Mouse (Mus musculus) midbrain, embryonic 16.5 days (tissue): Measurements from ENCODE around the gene Hoxc11. TPM values are rescaled to one million over a fixed set of nuclear protein-coding genes. Genes with fewer than 3 reads are reported as not detected.

Source experiments
- ATAC-seq: fragments of 200-750 bp; cut with Nextera tagmentation; 2 replicates; pipeline ENCODE4 v1.8.0; 2017; ENCODE audit warnings: moderate TSS enrichment
- H3K27ac ChIP-seq: fragments of 300-500 bp; sonication (generic); 2 replicates; pipeline ENCODE4 v1.5.1; 2014; ENCODE audit warnings: mild to moderate bottlenecking, low read length, mixed read lengths
- H3K27me3 ChIP-seq: fragments of 300-500 bp; sonication (generic); 2 replicates; pipeline ENCODE4 v1.6.1; 2014; ENCODE audit warnings: low read depth, low read length, mixed read lengths; ENCODE audit not compliant: control insufficient read depth, insufficient read depth
- H3K36me3 ChIP-seq: fragments of 300-500 bp; sonication (generic); 2 replicates; pipeline ENCODE4 v1.6.1; 2014; ENCODE audit warnings: mild to moderate bottlenecking, low read length, moderate library complexity, mixed read lengths; ENCODE audit not compliant: control insufficient read depth, insufficient read depth
- H3K4me1 ChIP-seq: fragments of 300-500 bp; sonication (generic); 2 replicates; pipeline ENCODE4 v1.6.1; 2014; ENCODE audit warnings: mild to moderate bottlenecking, low read length, mixed read lengths; ENCODE audit not compliant: control insufficient read depth, insufficient read depth
- H3K4me2 ChIP-seq: fragments of 300-500 bp; sonication (generic); 2 replicates; pipeline ENCODE4 v1.6.1; 2014; ENCODE audit warnings: mild to moderate bottlenecking, low read length, mixed read lengths
- H3K4me3 ChIP-seq: fragments of 300-500 bp; sonication (generic); 2 replicates; pipeline ENCODE4 v1.5.1; 2014; ENCODE audit warnings: low read depth, mild to moderate bottlenecking, low read length, moderate library complexity, mixed read lengths
- H3K9ac ChIP-seq: fragments of 300-500 bp; sonication (generic); 2 replicates; pipeline ENCODE4 v1.6.1; 2014; ENCODE audit warnings: low read depth, low read length, mixed read lengths
- H3K9me3 ChIP-seq: fragments of 300-500 bp; sonication (generic); replicated peaks from 2 replicates; pipeline ENCODE4 v1.6.1; 2014; ENCODE audit warnings: mild to moderate bottlenecking, low read length, mixed read lengths; ENCODE audit not compliant: control insufficient read depth, poor library complexity, severe bottlenecking
- WGBS: fragments of 180-500 bp; shearing (Covaris S2); extraction: QIAGEN DNeasy Blood & Tissue Kit; methylation state at CpG from one replicate; pipeline ENCODE4 v1.1.7; 2014; 5-methylcytosine and 5-hydroxymethylcytosine counted together
- polyA plus RNA-seq: library from polyadenylated mRNA; unstranded; fragments of >200 nt; fragmentation: Nextera tagmentation; extraction: Ambion mirVana; gene quantifications from 2 replicates; pipeline ENCODE4 v1.2.1, GENCODE M21; 2015

Hoxc11 gene
- polyA plus RNA-seq, 1 experiment from 2014 or later: not detected

DNA sequence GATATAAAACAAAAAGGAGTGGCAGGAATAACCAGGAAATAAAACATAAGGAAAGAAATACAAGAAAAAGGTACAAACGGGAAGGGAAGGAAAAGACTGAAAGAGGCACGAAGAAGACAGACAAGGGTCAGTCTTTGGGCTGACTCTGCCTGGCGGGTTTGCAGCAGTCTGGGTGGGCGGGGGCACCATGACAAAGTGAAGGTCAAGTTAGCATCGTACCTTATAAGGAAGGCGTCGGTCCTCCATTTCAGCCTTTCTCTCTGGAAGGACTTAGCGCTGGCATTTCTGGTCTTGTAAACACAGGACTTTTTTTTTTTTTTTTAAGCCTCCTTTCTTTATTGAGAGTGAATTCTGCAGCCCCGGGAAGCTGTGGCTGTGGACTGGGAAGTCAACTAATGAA is 7.0 kb upstream of the Hoxc11 start:
- 1% methylated on average over 9 of the region's 9 CpGs for WGBS
- ATAC-seq: no peak
- H3K4me1 ChIP-seq: no peaks in the 10 kb centered on the region; the same call in 1 of the 2 replicates

DNA sequence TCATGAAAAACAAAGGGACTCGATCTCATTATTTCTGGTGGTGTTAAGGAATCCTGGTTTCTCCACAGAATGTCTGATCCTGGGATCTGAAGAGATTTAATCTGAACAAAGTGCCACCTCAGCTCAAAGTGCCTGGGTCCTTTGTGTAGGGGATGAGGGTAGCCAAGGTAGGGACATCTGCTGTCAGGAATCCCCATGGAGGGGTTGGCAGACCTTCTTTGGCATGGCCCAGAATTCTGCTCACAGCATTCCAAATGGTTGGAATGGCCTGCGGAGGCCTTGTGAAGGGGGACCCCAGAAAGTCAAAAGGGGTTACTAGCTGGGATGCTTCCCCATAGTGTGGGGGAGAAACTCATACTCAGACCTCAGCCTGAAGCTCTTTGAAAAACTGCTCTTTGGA is 5.4 kb upstream of the Hoxc11 start:
- ATAC-seq: no peak
- Histone ChIP-seq H3K9me3 (no peaks in the 10 kb centered on the region), H3K9ac (no peak overlapping the region), H3K27me3 (peaks cover 92% of the 10 kb centered on the region), H3K4me3 (no peak overlapping the region), H3K36me3 (no peaks in the 10 kb centered on the region), H3K27ac (no peak overlapping the region), H3K4me1 (no peaks in the 10 kb centered on the region), H3K4me2 (no peak overlapping the region)
- WGBS: 4% methylated on average over 2 of the region's 2 CpGs

More for the DNA sequence above, 7.0 kb upstream of the Hoxc11 start:
- Histone ChIP-seq H3K27ac (no peak overlapping the region), H3K36me3 (no peaks in the 10 kb centered on the region), H3K9ac (no peak overlapping the region), H3K9me3 (no peaks in the 10 kb centered on the region), H3K4me3 (no peak overlapping the region), H3K27me3 (peaks cover 88% of the 10 kb centered on the region), H3K4me2 (no peak overlapping the region)

DNA sequence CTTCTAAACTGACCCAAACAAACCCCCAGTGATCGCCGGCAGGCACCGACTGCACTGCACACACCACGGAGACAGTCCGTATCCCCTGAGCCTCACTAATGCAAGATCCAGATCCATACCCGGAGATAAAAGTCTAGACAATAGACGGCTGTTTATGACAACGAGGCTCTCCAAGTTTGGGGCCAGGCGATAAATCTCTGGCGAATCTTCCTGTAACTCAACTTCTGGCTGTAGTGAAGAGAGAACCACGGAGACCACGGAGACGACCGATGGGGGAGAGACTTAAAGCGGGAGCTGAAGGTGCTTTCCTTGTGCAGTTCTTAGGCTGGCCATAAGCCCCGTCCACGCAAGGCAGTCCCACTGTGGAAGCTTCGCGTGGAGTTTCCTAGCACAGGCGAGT is 4.5 kb upstream of the Hoxc11 start:
- WGBS: 3% methylated on average over 20 of the region's 20 CpGs
- Histone ChIP-seq H3K4me2 (no peak overlapping the region), H3K4me3 (no peak overlapping the region), H3K9ac (no peak overlapping the region), H3K4me1 (no peaks in the 10 kb centered on the region), H3K27me3 (peaks cover 92% of the 10 kb centered on the region), H3K9me3 (no peaks in the 10 kb centered on the region), H3K27ac (no peak overlapping the region), H3K36me3 (no peaks in the 10 kb centered on the region)
- no peak for ATAC-seq

DNA sequence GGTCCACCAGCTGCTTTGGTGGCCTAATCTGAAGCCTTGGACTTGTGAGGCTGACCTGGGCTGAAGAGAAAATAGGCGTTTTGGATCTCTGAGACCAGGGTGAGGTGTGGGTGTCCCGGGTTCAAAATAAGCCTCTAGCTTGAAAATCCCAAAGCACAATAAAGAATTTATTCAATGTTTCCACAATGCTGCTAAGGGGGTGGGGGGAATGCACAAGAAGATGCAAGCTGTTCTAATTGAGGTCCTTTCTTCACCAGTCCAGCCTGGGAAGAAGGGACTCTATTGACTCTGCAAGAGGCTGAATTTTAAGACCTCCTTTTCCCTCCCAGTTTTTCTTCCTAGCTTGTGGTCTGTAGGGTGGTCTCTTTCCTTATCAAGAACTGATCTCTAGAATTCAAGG is 3.4 kb upstream of the Hoxc11 start:
- Histone ChIP-seq H3K4me1 (no peaks in the 10 kb centered on the region), H3K27ac (no peak overlapping the region), H3K36me3 (no peaks in the 10 kb centered on the region), H3K9me3 (no peaks in the 10 kb centered on the region), H3K4me2 (no peak overlapping the region), H3K27me3 (peaks cover 90% of the 10 kb centered on the region), H3K4me3 (no peak overlapping the region), H3K9ac (no peak overlapping the region)
- no peak for ATAC-seq
- 8% methylated on average over 2 of the region's 2 CpGs for WGBS

DNA sequence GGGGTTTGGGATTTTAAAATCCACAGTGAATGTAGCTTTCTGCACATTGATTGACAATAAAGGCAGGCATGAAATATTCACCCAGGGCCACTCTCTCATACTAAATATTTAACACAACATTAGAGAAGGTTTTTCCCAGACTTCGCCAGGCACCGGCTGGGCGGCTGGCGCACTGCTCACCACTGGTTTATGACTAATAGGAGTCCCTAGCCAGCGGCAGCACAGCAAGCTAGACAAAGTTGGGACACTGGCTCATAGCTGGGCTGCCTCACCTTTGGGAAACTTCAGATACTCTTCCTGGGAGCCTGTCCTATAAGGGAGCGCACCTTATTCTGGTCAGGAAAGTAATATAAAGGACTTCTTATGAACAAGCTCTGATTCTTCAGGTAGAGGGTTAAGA is 666 bp upstream of the Hoxc11 start:
- no peaks in the 10 kb centered on the region for H3K36me3 ChIP-seq
- ATAC-seq: no peak
- 4% methylated on average over 6 of the region's 6 CpGs for WGBS
- H3K27me3 ChIP-seq: peaks cover 90% of the 10 kb centered on the region
- no peaks in the 10 kb centered on the region for H3K9me3 ChIP-seq
- H3K27ac ChIP-seq: no peak overlapping the region
- H3K4me1 ChIP-seq: no peaks in the 10 kb centered on the region
- H3K4me2 ChIP-seq: no peak overlapping the region
- H3K4me3 ChIP-seq: no peak overlapping the region
- no peak overlapping the region for H3K9ac ChIP-seq

DNA sequence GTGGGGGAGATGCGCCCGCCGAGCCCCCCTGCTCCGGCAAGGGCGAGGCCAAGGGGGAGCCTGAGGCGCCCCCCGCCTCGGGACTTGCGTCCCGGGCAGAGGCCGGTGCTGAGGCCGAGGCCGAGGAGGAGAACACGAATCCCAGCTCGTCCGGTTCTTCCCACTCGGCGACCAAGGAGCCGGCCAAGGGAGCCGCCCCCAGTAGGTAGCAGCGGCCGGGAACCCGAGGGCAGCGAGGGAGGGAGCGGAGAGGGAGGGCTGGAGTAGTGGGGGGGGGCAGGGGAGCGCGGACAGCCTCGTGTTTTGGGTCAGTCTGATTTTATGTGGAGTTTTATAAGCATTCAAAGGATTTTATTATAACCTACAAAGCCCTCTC is 768 bp downstream of the Hoxc11 start:
- H3K4me3 ChIP-seq: no peak overlapping the region
- no peak overlapping the region for H3K27ac ChIP-seq
- 0% methylated on average over 25 of the region's 28 CpGs for WGBS
- peaks cover 88% of the 10 kb centered on the region for H3K27me3 ChIP-seq
- H3K36me3 ChIP-seq: no peaks in the 10 kb centered on the region
- no peak overlapping the region for H3K4me2 ChIP-seq
- no peaks in the 10 kb centered on the region for H3K4me1 ChIP-seq
- H3K9ac ChIP-seq: no peak overlapping the region
- no peak for ATAC-seq
- H3K9me3 ChIP-seq: no peaks in the 10 kb centered on the region

DNA sequence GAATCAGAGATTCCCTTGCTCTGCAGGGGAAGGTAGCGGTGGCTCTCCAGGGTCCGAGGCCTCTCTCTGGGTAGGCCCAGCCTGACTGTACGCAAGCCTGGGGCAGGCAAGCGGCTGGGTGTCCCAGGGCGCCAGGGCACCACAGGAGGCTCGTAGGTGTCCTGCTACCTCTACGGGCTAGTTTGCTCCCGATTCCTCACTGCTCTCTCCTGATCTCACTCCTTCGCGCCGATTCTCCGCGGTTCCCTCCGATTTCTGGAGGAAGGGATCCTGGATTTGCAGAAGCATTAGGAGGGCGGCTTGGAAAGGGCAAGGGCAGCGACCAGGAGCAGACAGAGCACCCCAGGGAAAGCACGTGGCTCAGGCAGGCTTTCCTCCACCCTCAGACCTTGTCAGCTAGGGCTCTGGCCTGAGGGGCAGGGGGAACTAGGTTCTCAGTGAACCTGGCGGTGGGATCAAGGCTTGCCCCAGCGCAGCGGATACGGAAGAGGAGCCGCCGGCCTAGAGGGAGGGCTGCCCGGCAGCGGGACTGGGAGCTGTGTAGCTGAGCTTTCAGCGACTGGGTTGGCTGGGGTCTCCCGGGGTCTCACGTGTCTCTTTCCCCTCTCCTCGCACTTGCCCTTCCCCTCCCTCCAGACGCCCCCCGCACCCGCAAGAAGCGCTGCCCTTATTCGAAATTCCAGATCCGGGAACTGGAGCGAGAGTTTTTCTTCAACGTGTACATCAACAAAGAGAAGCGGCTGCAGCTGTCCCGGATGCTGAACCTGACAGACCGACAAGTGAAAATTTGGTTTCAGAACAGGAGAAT is 1.8 kb downstream of the Hoxc11 start:
- Histone ChIP-seq H3K27me3 (peaks cover 90% of the 10 kb centered on the region), H3K27ac (no peak overlapping the region), H3K4me1 (no peaks in the 10 kb centered on the region), H3K9me3 (no peaks in the 10 kb centered on the region), H3K36me3 (no peaks in the 10 kb centered on the region), H3K4me2 (no peak overlapping the region), H3K4me3 (no peak overlapping the region), H3K9ac (no peak overlapping the region)
- ATAC-seq: no peak
- WGBS: under 1% methylated on average over 36 of the region's 40 CpGs

DNA sequence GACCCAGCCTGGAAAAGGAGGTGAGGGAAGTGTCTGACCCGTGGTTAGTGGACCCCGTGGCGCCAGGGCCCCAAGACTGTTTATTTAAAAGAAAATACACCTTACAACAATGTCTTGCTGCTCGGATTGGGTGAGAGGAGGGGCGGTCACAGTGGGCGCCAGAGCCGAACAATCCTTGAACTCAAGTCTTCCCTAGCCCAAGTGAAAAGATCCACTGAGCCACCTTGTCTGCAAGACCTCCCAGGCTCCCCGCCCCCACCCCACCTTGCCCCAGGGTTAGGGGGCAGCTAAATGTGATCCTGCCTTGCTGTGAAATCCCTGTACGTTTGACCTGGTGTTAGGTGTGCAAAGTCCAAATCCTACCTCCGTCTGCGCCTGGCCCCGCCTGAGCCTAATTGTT is 2.7 kb downstream of the Hoxc11 start:
- Histone ChIP-seq H3K4me2 (no peak overlapping the region), H3K9ac (no peak overlapping the region)
- WGBS: under 1% methylated on average over 12 of the region's 12 CpGs

DNA sequence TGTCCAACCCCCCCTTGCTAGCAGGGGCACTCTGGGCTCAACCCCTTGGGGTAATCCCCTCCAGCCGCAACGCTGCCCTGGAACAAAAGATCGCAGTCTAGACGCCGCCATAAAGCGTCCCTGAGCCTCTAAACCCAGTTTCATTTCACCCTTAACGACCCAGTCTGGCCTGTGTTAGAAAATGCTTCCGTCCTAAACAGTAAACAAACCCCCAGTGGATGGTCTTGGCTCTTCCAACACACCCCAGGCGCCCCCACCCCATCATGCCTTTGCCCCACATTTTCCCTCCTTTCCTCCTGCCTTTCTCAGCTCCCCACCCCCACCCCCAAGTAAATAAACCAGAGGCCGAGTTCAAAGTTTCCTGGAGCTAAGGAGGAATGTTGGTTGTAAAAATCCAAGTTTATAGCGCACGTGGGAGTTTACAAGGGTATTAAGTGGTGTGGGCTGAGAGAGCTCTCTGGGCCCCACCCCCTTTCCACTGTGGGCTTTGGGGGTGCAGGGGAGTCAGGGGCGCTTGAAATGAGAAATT is 5.5 kb downstream of the Hoxc11 start:
- H3K4me2 ChIP-seq: no peak overlapping the region

More for the DNA sequence above, 2.7 kb downstream of the Hoxc11 start:
- Histone ChIP-seq H3K27me3 (peaks cover 89% of the 10 kb centered on the region), H3K4me3 (no peak overlapping the region), H3K27ac (no peak overlapping the region), H3K36me3 (no peaks in the 10 kb centered on the region), H3K9me3 (no peaks in the 10 kb centered on the region), H3K4me1 (no peaks in the 10 kb centered on the region)
- no peak for ATAC-seq

More for the DNA sequence above, 5.5 kb downstream of the Hoxc11 start:
- Histone ChIP-seq H3K9ac (no peak overlapping the region), H3K27ac (no peak overlapping the region), H3K27me3 (peaks cover 86% of the 10 kb centered on the region), H3K4me1 (no peaks in the 10 kb centered on the region), H3K4me3 (no peak overlapping the region), H3K36me3 (no peaks in the 10 kb centered on the region), H3K9me3 (no peaks in the 10 kb centered on the region)
- ATAC-seq: no peak
- WGBS: 1% methylated on average over 13 of the region's 13 CpGs
